Mouse (Mus musculus) MEL (cell line): ENCODE results near the gene Parp2.

Source experiments
- CHD2 ChIP-seq: IDR thresholded peaks from 2 replicates; pipeline ENCODE4 v1.6.1; 2011; ENCODE audit warnings: low read length, improper control_type of control experiment
- MAZ ChIP-seq: IDR thresholded peaks from 2 replicates; pipeline ENCODE4 v1.6.1; 2012; ENCODE audit warnings: low read depth, mild to moderate bottlenecking, inconsistent platforms, low read length, improper control_type of control experiment

DNA sequence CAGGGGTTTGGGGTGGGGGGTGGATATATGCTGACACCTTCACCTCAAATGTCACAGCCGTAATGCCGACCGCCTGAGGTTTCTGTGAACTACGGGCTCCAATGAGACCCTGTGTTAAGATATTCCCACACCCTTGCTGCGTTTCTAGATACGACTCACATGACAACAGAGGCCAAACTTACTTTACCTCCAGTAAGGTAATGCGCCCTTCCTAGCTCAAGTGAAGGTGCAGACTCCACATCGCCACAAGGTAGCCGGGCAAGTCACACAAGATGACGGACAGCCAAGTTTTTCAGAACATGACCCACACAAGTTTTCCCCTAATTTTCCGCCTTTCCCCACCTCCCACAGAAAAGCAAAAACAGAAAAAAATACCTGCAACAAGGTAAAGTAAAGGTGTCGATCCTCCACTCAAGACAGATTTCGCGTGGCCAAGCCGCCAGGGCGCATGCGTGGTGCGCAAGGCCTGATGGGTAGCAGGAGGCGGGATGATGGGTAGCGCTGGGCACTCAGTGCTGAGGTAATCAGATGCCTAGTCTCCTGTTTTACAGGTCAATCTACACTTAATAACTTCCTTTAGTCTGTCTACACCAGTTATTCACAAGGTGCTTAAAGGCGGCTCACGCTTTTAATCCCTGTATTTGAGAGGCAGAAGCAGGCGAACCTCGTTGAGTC lies 12.2 kb upstream of the Parp2 start:
- TF ChIP-seq MAZ (no peak), CHD2 (no peak)
